Mouse (Mus musculus) gastrocnemius, adult 2 months (tissue): ENCODE measurements around the gene Amph. TPM values are rescaled to one million over a fixed set of nuclear protein-coding genes. Genes with fewer than 3 reads are reported as not detected.
A peak's percentile ranks its signal among the peaks of the same experiment; 100 is the strongest.

Experiments
- DNase-seq: peaks from one replicate; pipeline ENCODE4 v3.0.0; 2022
- H3K27ac ChIP-seq: fragments of 200-600 bp; 2 replicates; pipeline ENCODE4 v1.8.1; 2022; ENCODE audit warnings: mild to moderate bottlenecking
- H3K4me3 ChIP-seq: fragments of 200-600 bp; 2 replicates; pipeline ENCODE4 v1.8.1; 2022; ENCODE audit warnings: mild to moderate bottlenecking, moderate library complexity
- CTCF ChIP-seq: fragments of 200-600 bp; IDR thresholded peaks from 2 replicates; pipeline ENCODE4 v1.8.1; 2022; ENCODE audit warnings: antibody characterized with exemption, mild to moderate bottlenecking, moderate library complexity
- intact Hi-C: fragments of 180-260 bp; cut with DNase I; formaldehyde crosslinking; loops from one replicate; pipeline ENCODE4 v1.15.1; 2025
- total RNA-seq, 2 experiments: library from RNA; stranded (reverse); gene quantifications; 2 replicates each; pipeline ENCODE4 v1.2.3; 2021

The Amph gene
- total RNA-seq, 2 experiments from 2014 or later: 0.33 to 0.73 TPM

GRCm38 (mm10) chr13:19162120-19162519 lies 214.1 kb downstream of the Amph start:
- no peak overlapping the region for H3K4me3 ChIP-seq
- no peak for DNase-seq
- no peak overlapping the region for H3K27ac ChIP-seq
- intact Hi-C loops: no loop called here
- TF ChIP-seq CTCF: no peak

- H3K27ac ChIP-seq: no peak overlapping the region
- peak; percentile 46 for TF ChIP-seq CTCF
- no peak overlapping the region for H3K4me3 ChIP-seq
- intact Hi-C loops: no loop called here
- DNase-seq: no peak
These were observed 229.8 kb downstream of the Amph start for GRCm38 (mm10) chr13:19177662-19178259.

- no peak for TF ChIP-seq CTCF
- no peak overlapping the region for H3K27ac ChIP-seq
- no peak overlapping the region for H3K4me3 ChIP-seq
- DNase-seq: no peak
- intact Hi-C loops: no loop called here
These were observed 230.3 kb downstream of the Amph start for GRCm38 (mm10) chr13:19178351-19178750.

GRCm38 (mm10) chr13:19182259-19182658 lies 234.3 kb downstream of the Amph start:
- Histone ChIP-seq H3K4me3 (no peak overlapping the region), H3K27ac (no peak overlapping the region)
- no peak for DNase-seq
- intact Hi-C loops: no loop called here
- no peak for TF ChIP-seq CTCF

- no peak for TF ChIP-seq CTCF
- no peak for DNase-seq
- intact Hi-C loops: no loop called here
- H3K4me3 ChIP-seq: no peak overlapping the region
- H3K27ac ChIP-seq: no peak overlapping the region
These were observed 242.0 kb downstream of the Amph start for GRCm38 (mm10) chr13:19190052-19190451.

GRCm38 (mm10) chr13:19194803-19195202 lies 246.8 kb downstream of the Amph start:
- no peak for TF ChIP-seq CTCF
- Histone ChIP-seq H3K27ac (no peak overlapping the region), H3K4me3 (no peak overlapping the region)
- intact Hi-C loops: no loop called here
- DNase-seq: no peak

GRCm38 (mm10) chr13:19195456-19195855 lies 247.5 kb downstream of the Amph start:
- no peak overlapping the region for H3K27ac ChIP-seq
- DNase-seq: no peak
- intact Hi-C loops: no loop called here
- no peak for TF ChIP-seq CTCF
- no peak overlapping the region for H3K4me3 ChIP-seq

Other genes with a start within 250 kb of the Amph start
- gene Vps41, start 230.9 kb upstream of the Amph start, total RNA-seq: 10 to 100 TPM; 32.9 to 38.2 TPM